Mouse (Mus musculus): ENCODE data around the gene Lnx1.

The Lnx1 gene

GRCm38 (mm10) chr5:74623316-74624000, 79.3 kb downstream of the Lnx1 start:
- in situ Hi-C loops (cut with MboI; ENCODE audit: low pct_unique_long_range_greater_than_20kb in 1 of 2, low sequenced_read_pairs in 2 of 2, unreplicated experiment in 1 of 2), result loop anchor here in 1 of 2 experiments (25.0 kb wide), 1 partner anchor 539 kb away; the partner anchor contains the start of gene Pdgfra

GRCm38 (mm10) chr5:74621691-74622470, 80.8 kb downstream of the Lnx1 start:
- in situ Hi-C loops (cut with MboI; ENCODE audit: low pct_unique_long_range_greater_than_20kb in 1 of 2, low sequenced_read_pairs in 2 of 2, unreplicated experiment in 1 of 2), result loop anchor here in 1 of 2 experiments (25.0 kb wide), 1 partner anchor 540 kb away; the partner anchor contains the start of gene Pdgfra

- in situ Hi-C loops (cut with MboI; ENCODE audit: low pct_unique_long_range_greater_than_20kb in 1 of 2, low sequenced_read_pairs in 2 of 2, unreplicated experiment in 1 of 2), result loop anchor here in 1 of 2 experiments (25.0 kb wide), 1 partner anchor 544 kb away; the partner anchor contains the start of gene Pdgfra
Observed at GRCm38 (mm10) chr5:74618573-74619059, 84.1 kb downstream of the Lnx1 start.

GRCm38 (mm10) chr5:74617816-74618572, 84.7 kb downstream of the Lnx1 start:
- in situ Hi-C loops (cut with MboI; ENCODE audit: low pct_unique_long_range_greater_than_20kb in 1 of 2, low sequenced_read_pairs in 2 of 2, unreplicated experiment in 1 of 2), result loop anchor here in 1 of 2 experiments (25.0 kb wide), 1 partner anchor 544 kb away; the partner anchor contains the start of gene Pdgfra

GRCm38 (mm10) chr5:74613491-74614151, 89.1 kb downstream of the Lnx1 start:
- in situ Hi-C loops (cut with MboI; ENCODE audit: low pct_unique_long_range_greater_than_20kb in 1 of 2, low sequenced_read_pairs in 2 of 2, unreplicated experiment in 1 of 2), result loop anchor here in 1 of 2 experiments (25.0 kb wide), 1 partner anchor 549 kb away; the partner anchor contains the start of gene Pdgfra

GRCm38 (mm10) chr5:74612713-74613112, 90.0 kb downstream of the Lnx1 start:
- in situ Hi-C loops (cut with MboI; ENCODE audit: low pct_unique_long_range_greater_than_20kb in 1 of 2, low sequenced_read_pairs in 2 of 2, unreplicated experiment in 1 of 2), result loop anchor here in 1 of 2 experiments (25.0 kb wide), 1 partner anchor 550 kb away; the partner anchor contains the start of gene Pdgfra

GRCm38 (mm10) chr5:74610511-74610910, 92.2 kb downstream of the Lnx1 start:
- in situ Hi-C loops (cut with MboI; ENCODE audit: low pct_unique_long_range_greater_than_20kb in 1 of 2, low sequenced_read_pairs in 2 of 2, unreplicated experiment in 1 of 2), result loop anchor here in 1 of 2 experiments (25.0 kb wide), 1 partner anchor 552 kb away; the partner anchor contains the start of gene Pdgfra

- in situ Hi-C loops (cut with MboI; ENCODE audit: low pct_unique_long_range_greater_than_20kb in 1 of 2, low sequenced_read_pairs in 2 of 2, unreplicated experiment in 1 of 2), result loop anchor here in 1 of 2 experiments (25.0 kb wide), 1 partner anchor 556 kb away; the partner anchor contains the start of gene Pdgfra
Observed at GRCm38 (mm10) chr5:74606213-74606612, 96.5 kb downstream of the Lnx1 start.

- in situ Hi-C loops (cut with MboI; ENCODE audit: low pct_unique_long_range_greater_than_20kb in 1 of 2, low sequenced_read_pairs in 2 of 2, unreplicated experiment in 1 of 2), result loop anchor here in 1 of 2 experiments (25.0 kb wide), 1 partner anchor 559 kb away; the partner anchor contains the start of gene Pdgfra
Observed at GRCm38 (mm10) chr5:74603306-74603705, 99.4 kb downstream of the Lnx1 start.

- in situ Hi-C loops (cut with MboI; ENCODE audit: low pct_unique_long_range_greater_than_20kb in 1 of 2, low sequenced_read_pairs in 2 of 2, unreplicated experiment in 1 of 2), result loop anchor here in 1 of 2 experiments (25.0 kb wide), 1 partner anchor 560 kb away; the partner anchor contains the start of gene Pdgfra
Observed at GRCm38 (mm10) chr5:74602371-74602770, 100.3 kb downstream of the Lnx1 start.

GRCm38 (mm10) chr5:74601965-74602364, 100.7 kb downstream of the Lnx1 start:
- in situ Hi-C loops (cut with MboI; ENCODE audit: low pct_unique_long_range_greater_than_20kb in 1 of 2, low sequenced_read_pairs in 2 of 2, unreplicated experiment in 1 of 2), result loop anchor here in 1 of 2 experiments (25.0 kb wide), 1 partner anchor 560 kb away; the partner anchor contains the start of gene Pdgfra

GRCm38 (mm10) chr5:74601171-74601570, 101.5 kb downstream of the Lnx1 start:
- in situ Hi-C loops (cut with MboI; ENCODE audit: low pct_unique_long_range_greater_than_20kb in 1 of 2, low sequenced_read_pairs in 2 of 2, unreplicated experiment in 1 of 2), result loop anchor here in 1 of 2 experiments (25.0 kb wide), 1 partner anchor 561 kb away; the partner anchor contains the start of gene Pdgfra

GRCm38 (mm10) chr5:74600010-74600409, 102.7 kb downstream of the Lnx1 start:
- in situ Hi-C loops (cut with MboI; ENCODE audit: low pct_unique_long_range_greater_than_20kb in 1 of 2, low sequenced_read_pairs in 2 of 2, unreplicated experiment in 1 of 2), result loop anchor here in 1 of 2 experiments (25.0 kb wide), 1 partner anchor 562 kb away; the partner anchor contains the start of gene Pdgfra

GRCm38 (mm10) chr5:74593147-74593546, 109.6 kb downstream of the Lnx1 start:
- in situ Hi-C loops (cut with MboI; ENCODE audit: low pct_unique_long_range_greater_than_20kb in 1 of 2, low sequenced_read_pairs in 2 of 2, unreplicated experiment in 1 of 2), result no loop called here

GRCm38 (mm10) chr5:74591413-74591812, 111.3 kb downstream of the Lnx1 start:
- in situ Hi-C loops (cut with MboI; ENCODE audit: low pct_unique_long_range_greater_than_20kb in 1 of 2, low sequenced_read_pairs in 2 of 2, unreplicated experiment in 1 of 2), result no loop called here

- in situ Hi-C loops (cut with MboI; ENCODE audit: low pct_unique_long_range_greater_than_20kb in 1 of 2, low sequenced_read_pairs in 2 of 2, unreplicated experiment in 1 of 2), result no loop called here
Observed at GRCm38 (mm10) chr5:74589133-74589532, 113.6 kb downstream of the Lnx1 start.

- in situ Hi-C loops (cut with MboI; ENCODE audit: low pct_unique_long_range_greater_than_20kb in 1 of 2, low sequenced_read_pairs in 2 of 2, unreplicated experiment in 1 of 2), result no loop called here
Observed at GRCm38 (mm10) chr5:74571767-74572166, 130.9 kb downstream of the Lnx1 start.

Data from mouse embryonic stem cell (cell line).